Mouse (Mus musculus) cerebellum, postnatal 25 days (tissue): ENCODE data around the gene Gm9736.
"Not testable (repeated sequence)": the region's sequence is repeated elsewhere in the genome, so short reads cannot be mapped to it uniquely, and the experiment has no call there.

Experiments
- DNase-seq, 2 experiments: peaks; one replicate each; pipeline ENCODE4 v3.0.0; 2021; ENCODE audit warnings: mixed read lengths in 2 of 2

The Gm9736 gene

DNA sequence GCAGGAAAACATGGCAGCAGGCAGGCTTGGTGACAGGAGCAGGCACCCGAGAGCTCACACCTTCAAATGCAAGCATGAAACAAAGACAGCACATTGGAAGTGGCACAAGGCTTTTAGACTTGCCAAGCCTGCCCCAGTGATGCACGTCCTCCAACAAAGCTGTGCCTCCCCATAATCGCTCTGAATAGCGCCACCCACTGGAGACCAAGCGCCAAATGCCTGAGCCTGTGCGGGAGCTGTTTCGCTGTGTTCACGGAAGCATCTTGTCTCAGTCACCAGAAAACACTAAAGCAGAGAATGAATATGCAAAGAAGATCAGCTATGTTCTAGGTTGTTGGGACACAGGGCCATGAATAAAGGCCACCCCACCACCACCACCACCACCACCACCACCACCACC is 26.3 kb downstream of the Gm9736 start:
- DNase-seq = no peak

DNA sequence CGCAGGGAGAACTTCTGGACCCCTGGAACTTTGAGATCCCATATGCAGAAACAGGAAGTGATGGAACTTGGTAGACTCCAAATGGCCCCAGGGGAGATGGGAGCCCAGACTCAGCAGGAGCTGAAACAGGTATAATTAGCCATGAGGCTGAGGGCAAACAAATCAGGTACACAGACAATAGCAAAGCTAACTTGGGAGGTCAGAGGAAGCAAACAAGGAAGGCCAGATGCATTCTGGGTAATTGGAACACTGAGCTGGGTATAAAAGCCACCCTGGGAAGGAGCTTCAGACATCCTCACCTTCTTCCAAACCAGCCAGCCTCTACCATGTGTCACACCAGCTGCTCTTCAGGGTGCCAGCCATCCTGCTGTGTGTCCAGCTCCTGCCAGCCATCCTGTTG is 30.9 kb downstream of the Gm9736 start, which contains the start of gene Krtap12-1:
Krtap12-1 (plus strand) TSS at position 301 of the 400 bp plus-strand sequence.
- DNase-seq = not testable (repeated sequence)

DNA sequence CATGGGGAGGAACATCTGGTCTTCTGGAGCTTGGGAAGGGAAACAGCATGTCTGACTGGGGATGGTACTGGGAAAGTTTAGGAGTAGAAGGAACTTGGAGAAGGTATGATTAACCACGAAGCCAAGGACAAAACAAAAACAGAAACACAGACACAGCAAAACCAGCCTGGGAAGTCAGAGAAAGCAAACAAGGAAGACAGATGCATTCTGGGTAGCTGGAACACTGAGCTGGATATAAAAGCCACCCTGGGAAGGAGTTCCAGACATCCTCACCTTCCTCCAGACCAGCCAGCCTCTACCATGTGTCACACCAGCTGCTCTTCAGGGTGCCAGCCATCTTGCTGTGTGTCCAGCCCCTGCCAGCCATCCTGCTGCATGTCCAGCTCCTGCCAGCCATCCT is 35.6 kb downstream of the Gm9736 start, which contains the start of gene Gm10142:
Gm10142 (plus strand) TSS at position 301 of the 400 bp plus-strand sequence.
- no peak for DNase-seq

DNA sequence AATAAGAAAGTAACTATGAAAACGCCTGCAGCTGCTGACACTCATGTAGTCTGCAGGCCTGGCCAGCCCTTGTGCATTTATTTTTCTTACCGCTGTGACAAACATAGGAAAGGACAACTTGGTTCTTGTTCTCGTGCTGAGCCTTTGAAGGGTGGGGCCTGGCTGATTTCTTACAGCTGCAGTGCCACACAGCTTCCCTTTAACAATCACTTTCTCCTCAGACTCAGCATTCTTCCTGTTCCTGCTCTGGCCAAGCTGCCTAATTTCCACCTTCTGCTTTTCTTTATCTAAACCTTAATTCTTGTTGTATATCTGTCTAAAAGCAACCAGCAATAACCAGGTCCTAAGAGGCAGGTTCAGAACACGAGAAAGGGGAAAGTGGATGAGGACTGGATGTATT is 37.4 kb downstream of the Gm9736 start:
- DNase-seq = no peak

DNA sequence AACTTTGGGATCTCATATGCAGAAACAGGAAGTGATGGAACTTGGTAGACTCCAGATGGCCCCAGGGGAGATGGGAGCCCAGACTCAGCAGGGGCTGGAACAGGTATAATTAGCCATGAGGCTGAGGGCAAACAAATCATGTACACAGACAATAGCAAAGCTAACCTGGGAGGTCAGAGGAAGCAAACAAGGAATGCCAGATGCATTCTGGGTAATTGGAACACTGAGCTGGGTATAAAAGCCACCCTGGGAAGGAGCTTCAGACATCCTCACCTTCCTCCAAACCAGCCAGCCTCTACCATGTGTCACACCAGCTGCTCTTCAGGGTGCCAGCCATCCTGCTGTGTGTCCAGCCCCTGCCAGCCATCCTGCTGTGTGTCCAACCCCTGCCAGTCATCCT is 40.0 kb downstream of the Gm9736 start, which contains the start of gene Gm10024:
Gm10024 (plus strand) TSS at position 301 of the 400 bp plus-strand sequence.
- not testable (repeated sequence) for DNase-seq

DNA sequence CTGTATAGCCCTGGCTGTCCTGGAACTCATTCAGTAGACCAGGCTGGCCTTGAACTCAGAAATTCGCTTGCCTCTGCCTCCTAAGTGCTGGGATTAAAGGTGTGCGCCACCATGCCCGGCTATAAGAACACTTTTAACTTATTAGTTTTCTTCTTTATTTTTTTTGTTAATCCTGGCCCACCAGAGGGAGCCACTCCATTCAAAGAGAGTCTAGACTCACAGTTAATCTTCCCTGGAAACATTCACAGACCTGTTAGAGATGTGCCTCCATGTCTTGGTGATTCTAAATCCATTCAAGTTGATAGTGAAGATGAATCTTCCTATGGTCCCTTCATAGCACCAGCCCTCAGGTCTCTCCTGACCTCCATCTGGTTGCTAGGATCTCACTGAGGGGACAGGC is 41.3 kb downstream of the Gm9736 start:
- DNase-seq = no peak

DNA sequence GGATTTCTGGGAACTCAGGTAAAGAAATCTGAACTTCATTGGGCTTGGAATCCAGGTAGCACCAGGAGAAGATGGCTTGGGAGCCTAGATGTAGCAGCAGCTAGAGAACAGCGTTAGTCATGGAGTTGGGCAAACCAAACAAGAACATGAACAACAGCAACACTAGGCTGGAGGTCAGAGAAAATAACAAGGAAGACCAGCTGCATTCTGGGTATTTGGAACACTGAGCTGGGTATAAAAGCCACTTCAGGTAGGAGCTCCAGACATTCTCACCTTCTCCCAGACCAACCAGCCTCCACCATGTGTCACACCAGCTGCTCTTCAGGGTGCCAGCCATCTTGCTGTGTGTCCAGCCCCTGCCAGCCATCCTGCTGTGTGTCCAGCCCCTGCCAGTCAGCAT is 44.8 kb downstream of the Gm9736 start, which contains the start of gene Gm10272:
Gm10272 (plus strand) TSS at position 301 of the 400 bp plus-strand sequence.
- no peak for DNase-seq
